ENCODE assay signal across 29 mouse cellular contexts in the genomic region with DNA sequence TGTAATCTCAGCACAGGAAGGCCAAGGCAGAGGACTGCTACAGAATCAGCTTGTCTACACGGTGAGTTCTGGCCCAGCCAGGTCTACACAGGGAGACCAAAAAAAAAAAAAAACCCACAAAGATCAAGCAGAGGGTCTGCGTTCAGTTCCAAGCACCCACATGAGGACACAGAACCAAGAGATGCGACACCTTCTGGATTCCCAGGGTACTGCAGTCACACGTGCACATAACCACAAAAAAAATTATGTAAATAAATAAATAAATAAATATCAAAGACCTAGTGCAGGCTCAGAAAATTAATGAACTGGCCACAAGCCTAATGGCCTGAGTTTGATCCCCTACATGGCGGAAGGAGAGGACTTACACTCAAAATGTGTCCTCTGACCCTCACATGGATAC. TPM values are rescaled to one million over a fixed set of nuclear protein-coding genes. Genes with fewer than 3 reads are reported as not detected.
A peak's percentile ranks its signal among the peaks of the same experiment; 100 is the strongest.
DNase-seq lines count a peak whose midpoint lies in the region; ATAC-seq and TF ChIP-seq lines count a peak whose summit lies in the region.
"Had no signal": no experiment of that assay in that cellular context is flagged by ENCODE, and none has a peak within 500 bp of the region (broad histone marks: within the 10 kb centered on the region; RNA-seq: fewer than 3 reads in every experiment).

No protein-coding gene starts in this region.

- no peaks in the 10 kb centered on the region for H3K9me3 ChIP-seq in lung, postnatal 0 days (ENCODE audit: low read length)
- H3K9me3 ChIP-seq in stomach, postnatal 0 days (ENCODE audit: control insufficient read depth, low read length), result no peaks in the 10 kb centered on the region
- peaks cover 6% of the 10 kb centered on the region; the same call in 1 of the 2 replicates for H3K9me3 ChIP-seq in hindbrain, embryonic 12.5 days (replicated peaks)
- H3K9me3 ChIP-seq: embryonic facial prominence, embryonic 12.5 days; forebrain, embryonic 15.5 days; hindbrain, embryonic 15.5 days; stomach, embryonic 15.5 days had no signal

- H3K4me1 ChIP-seq in lung, postnatal 0 days (ENCODE audit: insufficient read depth, low read depth, low read length), result no peaks in the 10 kb centered on the region
- no peaks in the 10 kb centered on the region for H3K4me1 ChIP-seq in stomach, postnatal 0 days (replicated peaks; ENCODE audit: control insufficient read depth, insufficient read depth)
- peaks cover under 1% of the 10 kb centered on the region; the same call in 1 of the 2 replicates for H3K4me1 ChIP-seq in hindbrain, embryonic 12.5 days
- H3K4me1 ChIP-seq: forebrain, embryonic 15.5 days; stomach, embryonic 15.5 days had no signal

- no peak overlapping the region for H3K4me3 ChIP-seq in layer of hippocampus, adult 2 months
- H3K4me3 ChIP-seq in lung, postnatal 0 days (ENCODE audit: low read depth, low read length), result no peak overlapping the region
- no peak overlapping the region for H3K4me3 ChIP-seq in stomach, postnatal 0 days (ENCODE audit: low read depth, low read length)
- H3K4me3 ChIP-seq in gastrocnemius, adult 2 months, result no peak overlapping the region
- H3K4me3 ChIP-seq in hindbrain, embryonic 12.5 days, result no peak overlapping the region
- H3K4me3 ChIP-seq: embryonic facial prominence, embryonic 12.5 days; forebrain, embryonic 15.5 days; heart, embryonic 13.5 days; hindbrain, embryonic 15.5 days; stomach, embryonic 15.5 days had no signal

- peak; percentile 47 for TF ChIP-seq CTCF in layer of hippocampus, adult 2 months (conservative IDR thresholded peaks at IDR 0.05)
- 0 out of 2 replicates have a peak, but pooled peaks have one; percentile 12 for TF ChIP-seq CTCF in lung, postnatal 0 days (IDR thresholded peaks at IDR 0.05)
- peak; percentile 15; the same call in 1 of the 2 replicates for TF ChIP-seq CTCF in stomach, postnatal 0 days (IDR thresholded peaks at IDR 0.05; ENCODE audit: low read depth)
- TF ChIP-seq CTCF in gastrocnemius, adult 2 months (IDR thresholded peaks at IDR 0.05), result no peak; the same call in 1 of the 2 replicates

- DNase-seq in layer of hippocampus, adult 2 months (ENCODE audit: low spot score in 2 of 2), result no peak
- no peak for DNase-seq in layer of hippocampus, postnatal 25 days (ENCODE audit: extremely low spot score in 1 of 2, low spot score in 1 of 2)
- no peak for DNase-seq in lung, postnatal 0 days (ENCODE audit: low spot score)
- DNase-seq in lung, postnatal 14 days, result no peak
- peak; percentile 58 for DNase-seq in R1 (ENCODE audit: low read depth, low spot score)
- DNase-seq in stomach, postnatal 0 days (ENCODE audit: low spot score), result no peak
- no peak for DNase-seq in gastrocnemius, adult 2 months
- DNase-seq: adrenal gland, adult 8-10 months; cerebellum, adult 11 months; cerebellum, adult 9-11 months; embryo, embryonic 11 days; gastrocnemius, postnatal 36 days; heart, adult 18-20 months; heart, postnatal 10 days; kidney, adult 11 months; layer of hippocampus, postnatal 36 days; liver; lung, adult 18-20 months; thymus, adult 18-20 months; thymus, postnatal 25 days had no signal

- no peaks in the 10 kb centered on the region for H3K27me3 ChIP-seq in lung, postnatal 0 days (replicated peaks; ENCODE audit: insufficient read depth, low read length)
- no peaks in the 10 kb centered on the region for H3K27me3 ChIP-seq in stomach, postnatal 0 days (ENCODE audit: control insufficient read depth, insufficient read depth, low read length)
- no peaks in the 10 kb centered on the region for H3K27me3 ChIP-seq in hindbrain, embryonic 12.5 days
- H3K27me3 ChIP-seq: embryonic facial prominence, embryonic 12.5 days; forebrain, embryonic 15.5 days; heart, embryonic 13.5 days; hindbrain, embryonic 15.5 days; stomach, embryonic 15.5 days had no signal

- no peaks in the 10 kb centered on the region for H3K36me3 ChIP-seq in lung, postnatal 0 days (ENCODE audit: insufficient read depth, low read length)
- no peaks in the 10 kb centered on the region for H3K36me3 ChIP-seq in stomach, postnatal 0 days (ENCODE audit: control insufficient read depth, insufficient read depth, low read length)
- H3K36me3 ChIP-seq in hindbrain, embryonic 12.5 days, result peaks cover 47% of the 10 kb centered on the region

- ATAC-seq in lung, postnatal 0 days, result no peak
- no peak for ATAC-seq in stomach, postnatal 0 days (ENCODE audit: low FRiP score, low TSS enrichment)
- no peak for ATAC-seq in hindbrain, embryonic 12.5 days (ENCODE audit: low FRiP score)
- ATAC-seq: activated CD4-positive, CD25-positive, alpha-beta regulatory T cell, adult 4 months; forebrain, embryonic 15.5 days; inflammation-experienced regulatory T-cells, adult 6 months had no signal

- no peak overlapping the region for H3K4me2 ChIP-seq in lung, postnatal 0 days (replicated peaks; ENCODE audit: low read depth, low read length)
- H3K4me2 ChIP-seq in stomach, postnatal 0 days (replicated peaks; ENCODE audit: low read depth), result no peak overlapping the region
- no peak overlapping the region for H3K4me2 ChIP-seq in hindbrain, embryonic 12.5 days (replicated peaks)
- H3K4me2 ChIP-seq: embryonic facial prominence, embryonic 12.5 days; forebrain, embryonic 15.5 days; heart, embryonic 13.5 days; hindbrain, embryonic 15.5 days; midbrain, embryonic 11.5 days; stomach, embryonic 15.5 days had no signal

- H3K27ac ChIP-seq in layer of hippocampus, adult 2 months, result no peak overlapping the region
- no peak overlapping the region for H3K27ac ChIP-seq in lung, postnatal 0 days (ENCODE audit: low read length)
- H3K27ac ChIP-seq in stomach, postnatal 0 days (replicated peaks), result no peak overlapping the region
- no peak overlapping the region for H3K27ac ChIP-seq in gastrocnemius, adult 2 months
- no peak overlapping the region for H3K27ac ChIP-seq in hindbrain, embryonic 12.5 days
- H3K27ac ChIP-seq: embryonic facial prominence, embryonic 12.5 days; forebrain, embryonic 15.5 days; hindbrain, embryonic 15.5 days; stomach, embryonic 15.5 days had no signal

- H3K9ac ChIP-seq in lung, postnatal 0 days (replicated peaks; ENCODE audit: low read depth), result no peak overlapping the region
- no peak overlapping the region for H3K9ac ChIP-seq in stomach, postnatal 0 days (ENCODE audit: low read length)
- no peak overlapping the region for H3K9ac ChIP-seq in hindbrain, embryonic 12.5 days
- H3K9ac ChIP-seq: embryonic facial prominence, embryonic 12.5 days; forebrain, embryonic 15.5 days; heart, embryonic 13.5 days; hindbrain, embryonic 15.5 days; stomach, embryonic 15.5 days had no signal

- 97% methylated on average over 5 of the region's 5 CpGs for WGBS in lung, postnatal 0 days
- 93% methylated on average over 5 of the region's 5 CpGs for WGBS in stomach, postnatal 0 days
- 95% methylated on average over 5 of the region's 5 CpGs for WGBS in hindbrain, embryonic 12.5 days

- intact Hi-C loops in gastrocnemius, adult 2 months (cut with DNase I), result no loop called here

- no peak for TF ChIP-seq EP300 in lung, postnatal 0 days (IDR thresholded peaks at IDR 0.05)
- no peak for TF ChIP-seq EP300 in stomach, postnatal 0 days (optimal IDR thresholded peaks at IDR 0.05)

RNA-seq across cellular contexts. Expression of a gene that starts 10.5 kb away (rescaled TPM):
- total RNA-seq in layer of hippocampus, adult 2 months (2021), result 10 to 100 TPM; 78.9 to 80.9 TPM
- total RNA-seq in layer of hippocampus, postnatal 25 days (2021), result 10 to 100 TPM; 72.8 to 78.3 TPM
- 13.5 and 14.5 TPM in 2 replicates for polyA plus RNA-seq in lung, postnatal 0 days (2015; fragmentation: Nextera tagmentation; extraction: Ambion mirVana)
- 34.4 and 38.5 TPM in 2 replicates for polyA plus RNA-seq in stomach, postnatal 0 days (2015; fragmentation: Nextera tagmentation; extraction: Ambion mirVana)
- total RNA-seq in gastrocnemius, adult 2 months (2021), result 1 to 10 TPM; 1.0 to 1.3 TPM
- polyA plus RNA-seq in hindbrain, embryonic 12.5 days (2016; fragmentation: Nextera tagmentation; extraction: Ambion mirVana), result 152 and 155 TPM in 2 replicates

Comparison
In these comparisons a context has a peak if more than half of its experiments do, and no peak if none do; other contexts are left out.
1. RNA of a gene that starts 10.5 kb away (total RNA-seq): 78.9 to 80.9 TPM in layer of hippocampus, adult 2 months and 72.8 to 78.3 TPM in layer of hippocampus, postnatal 25 days; 1.0 to 1.3 TPM in gastrocnemius, adult 2 months; every median in the first group is over 10 times any median in the second.